Mouse (Mus musculus) midbrain, embryonic 10.5 days (tissue): Measurements from ENCODE around the gene Tnfrsf1b. TPM values are rescaled to one million over a fixed set of nuclear protein-coding genes. Genes with fewer than 3 reads are reported as not detected.

Experiments
- DNase-seq: peaks from one replicate; pipeline ENCODE4 v3.0.0-alpha.2; 2017; ENCODE audit warnings: low spot score
- H3K27ac ChIP-seq: fragments of 300-500 bp; sonication (generic); replicated peaks from 2 replicates; pipeline ENCODE4 v1.5.1; 2016; ENCODE audit warnings: mild to moderate bottlenecking
- H3K27me3 ChIP-seq: fragments of 300-500 bp; sonication (generic); 2 replicates; pipeline ENCODE4 v1.6.1; 2016; ENCODE audit warnings: low read depth, mild to moderate bottlenecking; ENCODE audit not compliant: poor library complexity, severe bottlenecking
- H3K36me3 ChIP-seq: fragments of 300-500 bp; sonication (generic); 2 replicates; pipeline ENCODE4 v1.6.1; 2016; ENCODE audit warnings: mild to moderate bottlenecking, moderate library complexity
- H3K4me1 ChIP-seq: fragments of 300-500 bp; sonication (generic); 2 replicates; pipeline ENCODE4 v1.6.1; 2016
- H3K4me3 ChIP-seq: fragments of 300-500 bp; sonication (generic); 2 replicates; pipeline ENCODE4 v1.5.1; 2016; ENCODE audit warnings: mild to moderate bottlenecking, moderate library complexity
- H3K9me3 ChIP-seq: fragments of 300-500 bp; sonication (generic); replicated peaks from 2 replicates; pipeline ENCODE4 v1.6.1; 2016; ENCODE audit warnings: mild to moderate bottlenecking
- WGBS: fragments of 180-500 bp; shearing (Covaris S2); methylation state at CpG from one replicate; pipeline ENCODE4 v1.1.7; 2016; 5-methylcytosine and 5-hydroxymethylcytosine counted together
- polyA plus RNA-seq: library from polyadenylated mRNA; unstranded; fragments of >200 nt; fragmentation: Nextera tagmentation; extraction: Ambion mirVana; gene quantifications from 2 replicates; pipeline ENCODE4 v1.2.1, GENCODE M21; 2016

Gene Tnfrsf1b
- polyA plus RNA-seq, 1 experiment from 2014 or later, result 2.6 TPM

- H3K4me1 ChIP-seq, result 0 out of 2 replicates have a peak, but pooled peaks cover 3% of the 10 kb centered on the region
- no peaks in the 10 kb centered on the region for H3K27me3 ChIP-seq
- WGBS, result 86% methylated on average over 5 of the region's 5 CpGs
- DNase-seq, result no peak
- H3K27ac ChIP-seq, result no peak overlapping the region
- no peak overlapping the region for H3K4me3 ChIP-seq
- no peaks in the 10 kb centered on the region for H3K36me3 ChIP-seq
- H3K9me3 ChIP-seq, result no peaks in the 10 kb centered on the region
Measured at GRCm38 (mm10) chr4:145273923-145274322, 27.3 kb upstream of the Tnfrsf1b start.

DNA sequence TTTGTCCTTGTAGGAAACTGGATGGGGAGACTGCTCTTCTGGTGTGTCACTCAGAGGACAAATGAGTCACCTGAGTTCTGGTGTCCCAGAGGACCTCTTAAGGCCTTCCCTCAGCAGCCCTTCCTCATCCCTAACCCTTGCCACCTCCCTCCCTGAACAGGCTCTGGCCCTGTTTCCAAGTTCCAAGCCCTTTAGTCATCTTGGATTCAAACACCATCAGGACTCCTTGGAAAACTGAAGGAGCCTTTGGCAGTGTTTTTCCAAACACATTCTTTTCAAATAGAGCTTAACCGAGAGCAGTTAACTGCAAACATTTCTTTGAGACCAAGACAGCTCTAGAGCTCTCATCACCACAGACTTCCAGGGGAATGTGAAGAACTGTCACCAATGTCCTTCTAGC is 26.1 kb upstream of the Tnfrsf1b start:
- Histone ChIP-seq H3K4me3 (no peak overlapping the region), H3K9me3 (no peaks in the 10 kb centered on the region), H3K27ac (no peak overlapping the region), H3K36me3 (no peaks in the 10 kb centered on the region), H3K27me3 (no peaks in the 10 kb centered on the region), H3K4me1 (0 out of 2 replicates have a peak, but pooled peaks cover 3% of the 10 kb centered on the region)
- no peak for DNase-seq
- WGBS, result 80% methylated on average over 1 of the region's 1 CpGs

- Histone ChIP-seq H3K9me3 (no peaks in the 10 kb centered on the region), H3K27me3 (no peaks in the 10 kb centered on the region), H3K4me1 (0 out of 2 replicates have a peak, but pooled peaks cover 3% of the 10 kb centered on the region), H3K4me3 (no peak overlapping the region), H3K27ac (no peak overlapping the region), H3K36me3 (no peaks in the 10 kb centered on the region)
- 79% methylated on average over 4 of the region's 4 CpGs for WGBS
- no peak for DNase-seq
Measured at GRCm38 (mm10) chr4:145271634-145272033, 25.0 kb upstream of the Tnfrsf1b start.

GRCm38 (mm10) chr4:145270136-145270535 is 23.5 kb upstream of the Tnfrsf1b start:
- WGBS, result 90% methylated on average over 5 of the region's 5 CpGs
- Histone ChIP-seq H3K36me3 (no peaks in the 10 kb centered on the region), H3K4me1 (0 out of 2 replicates have a peak, but pooled peaks cover 3% of the 10 kb centered on the region)

DNA sequence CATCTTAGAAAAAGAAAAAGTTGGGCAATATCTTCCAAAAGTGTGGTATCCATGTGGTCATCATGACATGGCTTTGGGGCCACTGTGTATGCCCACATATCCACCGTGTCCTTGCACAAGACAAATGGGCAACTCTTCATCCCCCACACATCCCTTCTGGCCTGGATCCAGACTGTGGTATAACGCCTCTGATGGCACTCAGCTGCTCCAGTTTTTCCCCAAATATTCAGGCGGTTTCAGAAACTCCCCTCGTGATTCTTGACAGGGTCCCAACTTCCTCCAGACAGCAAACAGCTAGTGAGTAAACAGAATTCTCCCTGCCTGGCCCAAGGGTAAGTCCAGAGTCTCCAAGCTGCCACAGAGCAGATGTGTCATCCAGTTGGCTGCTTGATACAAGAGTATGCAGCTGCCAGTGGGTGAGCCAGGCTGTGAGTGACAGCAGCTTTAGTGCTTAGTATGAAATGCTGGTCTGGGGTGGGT is 21.0 kb upstream of the Tnfrsf1b start:
- no peaks in the 10 kb centered on the region for H3K9me3 ChIP-seq
- 86% methylated on average over 4 of the region's 4 CpGs for WGBS
- no peak overlapping the region for H3K4me3 ChIP-seq
- H3K27me3 ChIP-seq, result no peaks in the 10 kb centered on the region
- H3K27ac ChIP-seq, result no peak overlapping the region
- no peaks in the 10 kb centered on the region for H3K4me1 ChIP-seq
- no peaks in the 10 kb centered on the region for H3K36me3 ChIP-seq
- DNase-seq, result no peak

More at GRCm38 (mm10) chr4:145270136-145270535, 23.5 kb upstream of the Tnfrsf1b start:
- Histone ChIP-seq H3K4me3 (no peak overlapping the region), H3K27me3 (no peaks in the 10 kb centered on the region), H3K27ac (no peak overlapping the region), H3K9me3 (no peaks in the 10 kb centered on the region)
- no peak for DNase-seq

GRCm38 (mm10) chr4:145266505-145266904 is 19.8 kb upstream of the Tnfrsf1b start:
- 85% methylated on average over 4 of the region's 4 CpGs for WGBS
- H3K27ac ChIP-seq, result no peak overlapping the region
- H3K9me3 ChIP-seq, result no peaks in the 10 kb centered on the region
- H3K4me3 ChIP-seq, result no peak overlapping the region
- DNase-seq, result no peak
- no peaks in the 10 kb centered on the region for H3K27me3 ChIP-seq
- no peaks in the 10 kb centered on the region for H3K36me3 ChIP-seq
- H3K4me1 ChIP-seq, result no peaks in the 10 kb centered on the region

DNA sequence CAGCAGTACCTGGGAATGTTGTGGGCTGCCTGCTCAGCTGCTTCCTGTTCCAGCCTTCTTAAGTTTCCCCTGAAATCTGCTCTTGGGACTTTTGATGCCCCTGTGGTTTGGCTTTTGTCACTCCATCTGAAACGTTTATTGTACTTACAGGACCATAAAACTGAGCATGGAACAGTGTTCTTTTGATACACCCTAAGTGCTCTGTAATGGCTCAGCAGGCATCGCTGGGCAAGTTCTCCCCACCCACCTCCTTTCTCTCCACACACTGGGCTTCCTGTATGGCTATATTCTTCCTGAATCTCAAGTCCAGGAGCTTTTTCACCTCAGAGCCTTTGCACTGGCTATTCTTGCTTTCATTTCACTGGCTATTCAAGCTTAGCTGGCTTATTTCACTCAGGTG is 18.1 kb upstream of the Tnfrsf1b start:
- no peaks in the 10 kb centered on the region for H3K27me3 ChIP-seq
- 61% methylated on average over 2 of the region's 2 CpGs for WGBS
- H3K9me3 ChIP-seq, result no peaks in the 10 kb centered on the region
- DNase-seq, result no peak
- no peaks in the 10 kb centered on the region for H3K36me3 ChIP-seq
- H3K27ac ChIP-seq, result no peak overlapping the region
- H3K4me3 ChIP-seq, result no peak overlapping the region
- H3K4me1 ChIP-seq, result no peaks in the 10 kb centered on the region

DNA sequence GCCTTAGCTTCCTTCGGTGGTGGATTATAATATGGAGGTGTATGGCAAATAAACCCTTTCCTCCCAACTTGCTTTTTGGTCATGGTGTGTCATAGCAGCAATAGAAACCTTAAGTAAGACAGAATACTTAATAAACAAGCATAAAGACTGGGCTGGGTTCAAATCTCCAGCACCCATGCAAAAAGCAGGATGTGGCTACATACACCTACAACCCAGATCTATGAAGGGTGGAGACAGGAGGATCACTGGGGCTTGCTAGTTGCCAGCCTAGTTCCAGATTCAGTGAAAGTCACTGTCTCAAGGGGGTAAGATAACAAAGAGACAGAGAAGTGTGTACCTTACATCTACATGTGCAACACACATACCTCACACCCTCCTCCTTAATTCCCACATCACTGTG is 16.9 kb upstream of the Tnfrsf1b start:
- no peak overlapping the region for H3K4me3 ChIP-seq
- WGBS, result 100% methylated on average over 1 of the region's 1 CpGs
- H3K9me3 ChIP-seq, result no peaks in the 10 kb centered on the region
- H3K36me3 ChIP-seq, result no peaks in the 10 kb centered on the region
- DNase-seq, result no peak
- H3K27me3 ChIP-seq, result no peaks in the 10 kb centered on the region
- H3K4me1 ChIP-seq, result no peaks in the 10 kb centered on the region
- H3K27ac ChIP-seq, result no peak overlapping the region

- no peaks in the 10 kb centered on the region for H3K27me3 ChIP-seq
- DNase-seq, result no peak
- H3K27ac ChIP-seq, result no peak overlapping the region
- H3K4me1 ChIP-seq, result no peaks in the 10 kb centered on the region
- H3K4me3 ChIP-seq, result no peak overlapping the region
- no peaks in the 10 kb centered on the region for H3K9me3 ChIP-seq
- WGBS, result 89% methylated on average over 5 of the region's 5 CpGs
- H3K36me3 ChIP-seq, result no peaks in the 10 kb centered on the region
Measured at GRCm38 (mm10) chr4:145260802-145261201, 14.1 kb upstream of the Tnfrsf1b start.

DNA sequence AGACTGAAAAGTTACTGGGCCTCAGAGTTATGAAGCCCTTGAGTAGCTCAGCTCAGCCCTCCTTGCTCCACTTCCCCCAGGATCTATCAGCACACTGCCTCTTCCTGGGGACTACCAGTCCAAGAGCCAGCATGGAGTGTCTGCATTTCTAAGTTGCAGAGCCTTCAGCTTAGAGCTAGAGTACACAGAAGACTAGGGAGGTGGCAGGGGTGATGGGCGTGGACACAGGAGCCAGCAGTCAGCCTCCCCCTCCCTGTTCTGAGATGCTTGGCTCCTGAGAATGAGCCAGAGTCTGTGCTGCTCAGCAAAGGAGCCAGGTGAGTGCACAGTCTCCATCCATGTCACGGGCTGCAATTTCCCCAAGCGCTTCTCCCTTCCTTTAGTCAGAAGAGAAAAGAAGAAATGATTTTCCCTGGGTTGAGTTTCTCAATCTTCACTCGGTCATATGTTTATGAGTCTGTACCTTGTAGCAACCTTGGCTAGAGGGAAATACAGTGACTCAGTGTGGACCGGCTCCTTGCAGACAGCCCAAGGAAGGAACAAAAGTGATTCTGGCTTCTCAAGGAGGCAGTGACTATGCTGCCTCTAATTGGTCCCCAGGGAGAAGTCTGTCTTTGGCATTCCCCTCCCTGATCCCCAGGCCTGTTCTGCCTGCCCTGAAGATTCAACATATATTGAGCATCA is 11.2 kb upstream of the Tnfrsf1b start:
- WGBS, result 72% methylated on average over 5 of the region's 5 CpGs
- Histone ChIP-seq H3K4me1 (no peaks in the 10 kb centered on the region), H3K27ac (no peak overlapping the region), H3K4me3 (no peak overlapping the region), H3K9me3 (no peaks in the 10 kb centered on the region), H3K27me3 (no peaks in the 10 kb centered on the region), H3K36me3 (no peaks in the 10 kb centered on the region)
- no peak for DNase-seq

DNA sequence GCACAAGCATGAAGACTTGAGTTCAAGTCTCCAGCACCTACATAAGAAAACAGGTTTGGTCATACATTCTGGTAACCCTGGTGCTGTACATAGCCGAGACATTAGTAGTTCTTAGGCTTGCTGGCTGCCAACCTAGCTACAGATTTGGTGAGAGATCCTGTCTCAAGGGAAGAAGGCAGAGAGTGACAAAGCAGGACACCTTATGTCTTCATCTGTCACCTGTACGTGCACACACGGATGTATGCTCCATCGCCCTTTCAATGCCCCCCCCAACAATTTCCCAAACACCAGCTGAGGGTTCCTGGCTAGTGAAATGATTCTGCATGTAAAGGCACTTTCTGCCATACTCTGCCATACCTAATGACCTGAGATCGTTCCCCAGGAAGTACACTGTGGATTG is 9.5 kb upstream of the Tnfrsf1b start:
- DNase-seq, result no peak
- 88% methylated on average over 5 of the region's 5 CpGs for WGBS
- H3K9me3 ChIP-seq, result no peaks in the 10 kb centered on the region

DNA sequence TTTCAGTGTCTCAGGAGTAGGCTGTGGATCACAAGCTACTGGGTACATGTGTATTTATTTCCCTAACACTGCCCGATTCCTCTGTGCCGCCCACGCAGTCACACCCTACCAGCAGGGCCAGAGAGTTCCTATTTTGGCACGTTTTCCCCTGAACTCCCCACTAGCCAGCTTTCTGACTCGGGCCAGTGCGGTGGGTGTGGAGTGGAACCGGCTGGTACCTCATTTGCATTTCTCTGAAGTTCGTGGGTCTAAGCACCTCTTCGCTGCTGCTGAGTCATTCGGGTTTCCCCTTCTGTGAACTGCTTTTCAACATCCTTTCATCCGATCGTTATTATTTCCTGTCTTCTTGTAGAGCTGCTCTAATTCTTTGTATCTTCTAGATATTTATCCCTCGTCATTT is 7.7 kb upstream of the Tnfrsf1b start:
- Histone ChIP-seq H3K9me3 (no peaks in the 10 kb centered on the region), H3K4me1 (no peaks in the 10 kb centered on the region), H3K36me3 (no peaks in the 10 kb centered on the region), H3K27ac (no peak overlapping the region), H3K4me3 (no peak overlapping the region), H3K27me3 (no peaks in the 10 kb centered on the region)
- 64% methylated on average over 13 of the region's 13 CpGs for WGBS
- DNase-seq, result no peak

More for the DNA sequence above, 9.5 kb upstream of the Tnfrsf1b start:
- no peak overlapping the region for H3K27ac ChIP-seq
- H3K4me3 ChIP-seq, result no peak overlapping the region
- H3K4me1 ChIP-seq, result no peaks in the 10 kb centered on the region
- no peaks in the 10 kb centered on the region for H3K27me3 ChIP-seq
- no peaks in the 10 kb centered on the region for H3K36me3 ChIP-seq

DNA sequence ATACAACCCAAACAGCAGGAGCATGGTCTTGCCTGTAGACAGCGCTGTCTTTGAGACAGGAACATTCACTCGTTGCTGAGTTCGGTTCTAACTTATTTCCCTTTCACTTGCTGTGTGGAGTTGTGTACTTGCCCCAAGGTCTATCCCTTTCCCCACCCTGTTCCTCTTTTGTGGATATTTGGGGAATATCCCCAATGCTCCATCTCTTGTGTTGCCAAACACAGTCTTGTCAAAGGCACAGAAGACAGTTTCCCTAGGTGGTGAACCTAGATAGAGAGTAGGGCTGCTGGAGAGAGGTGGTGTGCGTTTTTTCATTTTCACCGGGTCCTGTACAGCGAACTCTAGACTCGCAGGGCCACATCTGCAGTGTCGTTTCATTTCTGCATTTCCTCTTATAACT is 5.9 kb upstream of the Tnfrsf1b start:
- no peak for DNase-seq
- Histone ChIP-seq H3K9me3 (no peaks in the 10 kb centered on the region), H3K4me1 (no peaks in the 10 kb centered on the region), H3K27me3 (peaks cover 9% of the 10 kb centered on the region), H3K27ac (no peak overlapping the region), H3K36me3 (no peaks in the 10 kb centered on the region), H3K4me3 (no peak overlapping the region)
- 92% methylated on average over 8 of the region's 8 CpGs for WGBS
